Mouse (Mus musculus) G1E (cell line): Measurements from ENCODE around the gene Nav1.

Source experiments
- CTCF ChIP-seq: IDR thresholded peaks from 2 replicates; pipeline ENCODE4 v1.5.1; 2012; ENCODE audit warnings: low read depth, low read length, inconsistent platforms, mixed read lengths
- GATA2 ChIP-seq: IDR thresholded peaks from 2 replicates; pipeline ENCODE4 v1.6.1; 2012; ENCODE audit warnings: low read depth, low read length, inconsistent platforms, borderline replicate concordance

GRCm38 (mm10) chr1:135472536-135472935, 134.6 kb downstream of the Nav1 start:
- no peak for TF ChIP-seq CTCF
- TF ChIP-seq GATA2, result no peak
